Mouse (Mus musculus) ES-Bruce4 (cell line): ENCODE measurements around the gene Scml4.

Source experiments
- CTCF ChIP-seq: IDR thresholded peaks from one replicate; pipeline ENCODE4 v1.8.1; 2011; ENCODE audit warnings: low read depth, low read length
- EP300 ChIP-seq: IDR thresholded peaks from 2 replicates; pipeline ENCODE4 v1.6.1; 2011; ENCODE audit warnings: low read depth, low read length; ENCODE audit not compliant: insufficient read depth
- POLR2A ChIP-seq: IDR thresholded peaks from one replicate; pipeline ENCODE4 v1.8.1; 2011; ENCODE audit warnings: low read length; ENCODE audit not compliant: insufficient read depth

GRCm38 (mm10) chr10:42845480-42845879, 14.7 kb upstream of the Scml4 start:
- no peak for TF ChIP-seq EP300
- TF ChIP-seq POLR2A: no peak
- no peak for TF ChIP-seq CTCF
